Mouse (Mus musculus) cerebellum, postnatal 4 days (tissue): Measurements from ENCODE around the gene Top2a.

ENCODE experiments used
- DNase-seq, 2 experiments: peaks; one replicate each; pipeline ENCODE4 v3.0.0; 2022; ENCODE audit warnings: low spot score in 2 of 2, mixed read lengths in 1 of 2

The Top2a gene

GRCm38 (mm10) chr11:98964616-98965415 lies 59.2 kb downstream of the Top2a start:
- no peak for DNase-seq

DNA sequence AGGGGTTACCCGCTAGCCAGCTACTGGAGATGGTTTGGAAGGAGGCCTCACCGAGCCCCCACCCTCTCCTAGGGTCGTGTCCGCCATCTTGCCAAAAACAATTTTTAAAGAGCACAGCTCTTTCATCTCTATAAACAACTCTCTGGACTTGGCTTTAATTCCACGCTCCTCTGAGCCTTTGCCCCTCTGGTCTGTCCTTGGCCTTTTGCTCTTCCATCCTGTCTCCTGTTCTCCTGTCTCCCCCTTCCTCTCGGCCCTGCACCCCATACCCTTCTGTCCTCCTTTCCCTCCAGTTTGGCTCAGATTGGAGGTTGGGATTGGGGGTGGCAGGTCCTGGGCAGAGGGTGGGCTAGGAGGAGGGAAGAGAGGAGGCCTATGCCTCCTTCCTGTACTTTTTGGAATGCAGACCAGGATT lies 59.8 kb downstream of the Top2a start:
- no peak for DNase-seq

- DNase-seq, result peak in 1 of 2 experiments; percentile 72
These were observed 60.6 kb downstream of the Top2a start for GRCm38 (mm10) chr11:98963191-98964021.

- DNase-seq, result no peak
These were observed 61.4 kb downstream of the Top2a start for GRCm38 (mm10) chr11:98962421-98963095.

DNA sequence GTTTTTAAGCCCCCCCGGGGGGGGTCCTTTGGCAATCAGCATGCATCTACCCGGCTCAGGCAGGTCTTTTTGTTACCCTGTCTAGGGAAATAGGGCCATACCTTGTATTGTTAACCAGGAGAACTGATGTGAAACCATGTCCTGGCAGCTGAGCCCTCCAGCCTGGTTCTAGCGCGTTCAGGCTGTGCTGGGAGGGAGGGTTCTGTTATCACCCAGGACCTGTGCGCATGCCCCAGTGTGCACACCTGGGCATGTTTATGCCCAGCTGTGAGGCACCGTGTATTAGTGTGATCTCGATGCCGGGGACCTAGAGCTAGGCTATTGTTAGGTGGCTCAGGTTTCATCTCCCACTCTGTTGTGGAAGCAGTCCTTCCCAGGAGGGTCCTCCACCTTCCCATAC lies 62.2 kb downstream of the Top2a start:
- no peak for DNase-seq

- no peak for DNase-seq
These were observed 62.9 kb downstream of the Top2a start for GRCm38 (mm10) chr11:98961051-98961592.

- no peak for DNase-seq
These were observed 63.6 kb downstream of the Top2a start for GRCm38 (mm10) chr11:98960313-98960906.

DNA sequence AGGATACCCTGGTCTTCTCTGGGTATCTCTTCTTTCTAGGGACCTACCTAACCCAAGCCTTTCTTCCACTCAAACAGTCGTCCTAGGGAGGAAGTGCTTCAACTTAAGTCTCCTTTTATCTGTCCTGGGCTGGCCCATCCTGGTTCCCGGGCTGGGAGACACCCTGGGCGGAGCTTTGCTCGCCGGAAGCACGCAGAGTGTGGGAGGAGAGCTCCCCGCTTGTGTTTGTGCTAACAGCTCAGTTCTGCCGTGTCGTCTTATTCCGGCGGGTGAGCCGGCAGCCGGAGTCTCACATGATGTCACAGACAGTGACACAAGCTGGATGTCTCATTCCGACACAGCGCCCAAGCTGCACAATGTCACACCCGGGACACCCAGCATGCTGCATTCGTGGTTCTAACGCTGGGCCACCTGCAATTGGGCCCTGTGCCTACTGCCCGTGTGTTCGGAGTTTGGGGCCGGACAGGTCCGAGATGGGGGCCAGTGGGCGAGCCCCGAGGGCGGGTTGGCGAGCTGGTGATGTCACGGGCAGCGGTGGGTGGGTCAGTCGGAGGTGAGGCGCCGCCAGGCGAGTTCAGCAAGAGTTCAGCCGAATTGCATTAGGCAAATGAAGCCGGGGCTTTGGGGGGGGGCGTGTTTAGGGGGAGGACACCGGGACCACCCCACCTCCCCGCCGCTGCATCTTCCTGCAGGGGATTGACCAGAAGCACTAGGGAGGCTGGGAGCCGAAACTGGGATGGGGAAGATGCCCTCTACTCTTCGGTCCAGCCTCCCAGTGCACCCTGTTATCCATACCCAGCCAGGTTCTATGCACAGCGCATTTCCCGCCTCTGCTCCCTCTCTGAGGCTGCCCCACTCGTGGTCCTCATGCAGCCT lies 64.3 kb downstream of the Top2a start:
- DNase-seq, result no peak

DNA sequence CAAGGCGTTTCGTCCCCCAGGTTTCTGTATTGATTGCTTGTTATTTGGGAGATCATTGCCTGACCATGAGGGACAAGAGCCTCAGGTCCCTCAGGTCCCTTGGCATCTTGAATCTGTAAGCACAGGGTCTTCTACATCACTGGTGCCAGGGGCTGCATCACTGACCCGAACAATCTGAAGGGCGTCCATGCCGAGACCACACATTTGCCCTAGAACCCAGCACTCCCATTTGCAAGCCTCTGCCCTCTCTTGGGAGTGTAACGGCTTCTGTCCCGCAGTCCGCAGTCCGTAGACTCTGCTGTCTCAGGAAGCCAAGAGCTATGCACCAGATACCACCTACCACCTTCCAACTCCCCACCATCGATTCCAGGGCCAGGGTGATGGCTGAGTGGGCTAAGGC lies 67.6 kb downstream of the Top2a start:
- no peak for DNase-seq

DNA sequence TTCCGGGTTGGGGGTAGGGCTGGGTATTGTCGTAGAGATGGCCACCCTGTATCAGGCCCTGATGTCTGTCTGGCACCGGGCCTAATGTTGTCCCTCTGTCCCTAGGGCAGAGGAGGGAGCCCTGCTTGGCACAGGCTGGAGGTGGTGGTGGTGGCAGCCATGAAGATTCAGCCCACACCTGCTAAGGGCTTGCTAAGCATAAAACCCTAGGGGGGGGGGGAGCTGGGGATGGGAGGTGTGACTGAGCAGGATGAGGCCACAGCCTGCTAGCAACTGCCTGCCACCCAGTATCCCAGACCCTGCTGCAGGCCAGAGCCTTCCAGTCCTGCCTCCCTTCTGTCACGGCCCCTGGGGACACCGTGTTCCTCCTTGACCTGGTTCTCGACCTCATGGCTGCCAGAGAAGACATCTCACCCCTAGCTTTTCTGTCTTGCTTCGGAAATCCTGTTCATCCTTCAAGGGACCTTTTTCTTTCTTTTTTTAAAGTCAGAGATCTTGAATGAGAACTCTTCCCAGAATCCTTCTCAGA lies 68.2 kb downstream of the Top2a start:
- no peak for DNase-seq

DNA sequence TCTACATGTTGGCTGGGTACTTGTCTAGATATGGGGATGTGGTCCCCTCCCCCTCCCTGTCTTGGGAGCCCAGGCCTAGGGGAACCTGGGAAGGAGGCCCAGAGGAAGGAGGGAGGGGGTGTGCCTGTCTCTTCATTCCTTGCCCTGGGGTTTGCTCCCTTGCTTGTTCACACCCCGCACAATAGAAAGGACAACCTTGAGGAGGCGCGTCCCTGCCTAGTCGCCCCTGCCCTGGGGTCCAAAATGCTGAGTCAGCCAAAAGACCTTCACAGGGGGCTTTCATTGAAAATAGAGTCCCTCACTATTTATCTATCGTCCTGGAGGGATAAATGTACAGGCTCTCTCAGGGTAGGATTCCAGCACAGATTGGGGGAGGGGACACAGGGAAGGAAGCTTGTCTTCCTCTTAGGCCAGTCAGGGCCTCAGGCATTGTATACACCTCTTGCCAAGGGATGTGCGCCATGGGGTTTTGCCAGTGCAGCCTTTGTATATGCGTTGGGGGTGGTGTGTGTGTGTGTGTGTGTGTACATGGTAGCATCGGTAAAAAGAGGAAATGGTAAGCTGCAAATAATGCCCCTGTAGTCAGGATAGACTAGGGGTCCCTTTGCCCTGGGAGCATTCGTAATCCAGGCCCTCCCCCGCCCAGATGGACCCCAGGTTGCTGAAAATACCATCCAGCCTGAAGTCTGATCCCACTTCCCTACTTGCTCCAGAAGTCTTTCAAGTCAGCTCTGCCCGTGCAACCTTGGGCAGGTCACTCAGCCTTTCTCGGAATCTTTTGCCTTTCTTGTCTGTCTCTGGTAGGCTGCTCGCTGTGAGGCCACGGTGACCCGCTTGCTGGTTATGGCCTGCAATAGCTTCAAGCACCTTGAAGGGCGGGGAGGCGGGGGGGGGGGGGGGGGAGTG lies 68.9 kb downstream of the Top2a start:
- DNase-seq, result no peak

DNA sequence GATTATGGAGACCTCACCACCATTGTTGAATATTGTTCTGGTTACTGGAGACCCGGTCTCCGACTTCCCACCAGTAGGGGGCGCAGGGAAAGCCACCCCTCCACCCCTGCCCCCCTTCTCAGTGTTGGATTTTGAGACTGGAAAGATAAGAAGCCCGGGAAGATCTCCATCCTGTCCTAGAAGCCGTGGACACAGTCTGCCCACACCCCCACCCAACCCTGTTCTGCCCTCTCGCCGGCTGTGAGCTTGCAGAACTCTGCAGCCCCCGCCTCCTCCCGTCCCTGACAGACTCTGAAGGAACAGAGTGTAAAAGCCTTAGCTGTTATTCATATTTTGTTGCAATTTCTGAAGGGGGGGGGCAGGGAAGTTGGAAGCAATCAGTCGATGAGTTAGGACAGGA lies 69.6 kb downstream of the Top2a start:
- peak; percentile 63 to 80 for DNase-seq

- no peak for DNase-seq
These were observed 70.1 kb downstream of the Top2a start for GRCm38 (mm10) chr11:98953835-98954320.

- no peak for DNase-seq
These were observed 70.6 kb downstream of the Top2a start for GRCm38 (mm10) chr11:98953361-98953760.

- DNase-seq, result no peak
These were observed 71.3 kb downstream of the Top2a start for GRCm38 (mm10) chr11:98952736-98953135.

DNA sequence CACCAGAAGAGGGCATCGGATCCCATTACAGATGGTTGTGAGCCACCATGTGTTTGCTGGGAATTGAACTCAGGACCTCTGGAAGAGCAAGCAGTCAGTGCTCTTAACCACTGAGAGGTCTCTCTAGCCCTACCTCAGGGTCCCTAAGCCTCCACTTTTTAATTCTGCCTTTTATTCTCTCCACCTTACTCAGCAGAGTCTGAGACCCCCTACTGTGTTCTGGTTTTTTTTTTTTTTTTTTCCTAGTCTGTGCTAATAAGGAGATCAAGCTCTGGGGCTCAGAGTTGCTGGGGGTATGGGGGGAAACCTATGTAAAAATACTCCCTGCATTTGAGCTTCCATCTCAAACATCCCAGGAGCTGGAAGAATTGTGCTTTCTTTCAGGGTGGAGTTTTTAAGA lies 71.9 kb downstream of the Top2a start:
- no peak for DNase-seq

- peak; percentile 61 to 88 for DNase-seq
These were observed 72.7 kb downstream of the Top2a start for GRCm38 (mm10) chr11:98951026-98951906.

DNA sequence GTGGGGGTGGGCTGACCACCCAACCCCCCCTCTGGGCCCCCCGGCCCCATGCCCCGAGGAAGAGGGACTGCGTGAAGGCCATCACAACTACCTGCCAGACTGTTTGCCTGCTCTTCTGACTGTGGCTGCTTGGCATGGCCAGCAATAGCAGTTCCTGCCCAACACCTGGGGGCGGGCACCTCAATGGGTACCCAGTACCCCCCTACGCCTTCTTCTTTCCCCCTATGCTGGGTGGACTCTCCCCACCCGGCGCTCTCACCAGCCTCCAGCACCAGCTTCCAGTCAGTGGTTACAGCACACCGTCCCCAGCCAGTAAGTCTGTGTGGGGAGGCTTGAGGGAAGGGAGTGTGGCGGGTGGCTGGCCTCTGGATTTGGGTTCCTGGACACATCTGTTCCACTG lies 73.5 kb downstream of the Top2a start:
- no peak for DNase-seq
